Mouse (Mus musculus) hindbrain, embryonic 10.5 days (tissue): ENCODE measurements around the gene Hoxd8. TPM values are rescaled to one million over a fixed set of nuclear protein-coding genes. Genes with fewer than 3 reads are reported as not detected.

Source experiments
- microRNA counts: library from miRNA; unstranded; fragments of <30 nt; microRNA quantifications from one replicate; lab custom pipeline; 2017
- polyA plus RNA-seq: library from polyadenylated mRNA; unstranded; fragments of >200 nt; fragmentation: Nextera tagmentation; extraction: Ambion mirVana; gene quantifications from 2 replicates; pipeline ENCODE4 v1.2.1, GENCODE M21; 2016

Gene Hoxd8
- polyA plus RNA-seq, 1 experiment from 2014 or later: not detected

MicroRNAs encoded within 50 kb of the gene (microRNA counts, 519-probe panel; counts per million panel counts)
- microRNA mmu-miR-10b (lab: Ali Mortazavi, UCI): 2,824 counts per million, percentile 81 among the panel's probes with 10 or more counts

Other genes starting within 250 kb of the Hoxd8 start
- 38.9 and 41.1 TPM in 2 replicates for gene Lnpk, start 125.2 kb upstream of the Hoxd8 start, polyA plus RNA-seq
- 0.19 and 0.47 TPM in 2 replicates for gene Evx2, start 45.1 kb upstream of the Hoxd8 start, polyA plus RNA-seq
- gene Hoxd13, start 36.3 kb upstream of the Hoxd8 start, polyA plus RNA-seq: not detected in 2 replicates
- not detected in 2 replicates for gene Hoxd12, start 29.6 kb upstream of the Hoxd8 start, polyA plus RNA-seq
- gene Hoxd11, start 25.1 kb upstream of the Hoxd8 start, polyA plus RNA-seq: not detected in 2 replicates
- gene Hoxd10, start 12.7 kb upstream of the Hoxd8 start, polyA plus RNA-seq: not detected in 2 replicates
- gene Hoxd9, start 6.9 kb upstream of the Hoxd8 start, polyA plus RNA-seq: not detected in 2 replicates
- gene Hoxd3, start 7.3 kb downstream of the Hoxd8 start, polyA plus RNA-seq: 15.5 and 55.9 TPM in 2 replicates
- gene Hoxd4, start 7.3 kb downstream of the Hoxd8 start, polyA plus RNA-seq: 0.14 and 2.6 TPM in 2 replicates
- not detected in 2 replicates for gene Gm28230, start 22.1 kb downstream of the Hoxd8 start, polyA plus RNA-seq
- 0.14 and 0.60 TPM in 2 replicates for gene Hoxd1, start 58.4 kb downstream of the Hoxd8 start, polyA plus RNA-seq
- gene Mtx2, start 121.2 kb downstream of the Hoxd8 start, polyA plus RNA-seq: 106 and 111 TPM in 2 replicates